Mouse (Mus musculus) common myeloid progenitor, adult 5-6 weeks (primary cell): ENCODE measurements around the gene Hipk2. TPM values are rescaled to one million over a fixed set of nuclear protein-coding genes. Genes with fewer than 3 reads are reported as not detected.

Experiments used
- ATAC-seq: replicated peaks from 2 replicates; pipeline ENCODE4 v1.8.0; 2016; ENCODE audit warnings: low read depth, mild to moderate bottlenecking, moderate TSS enrichment, inconsistent platforms; ENCODE audit not compliant: poor library complexity, severe bottlenecking
- total RNA-seq: library from RNA; stranded (forward); fragments of 200-1000, 187-1606 nt; gene quantifications from 2 replicates; pipeline ENCODE4 v1.2.3, GENCODE M21; 2017

The Hipk2 gene
- total RNA-seq, 1 experiment from 2014 or later: 16.4 TPM

DNA sequence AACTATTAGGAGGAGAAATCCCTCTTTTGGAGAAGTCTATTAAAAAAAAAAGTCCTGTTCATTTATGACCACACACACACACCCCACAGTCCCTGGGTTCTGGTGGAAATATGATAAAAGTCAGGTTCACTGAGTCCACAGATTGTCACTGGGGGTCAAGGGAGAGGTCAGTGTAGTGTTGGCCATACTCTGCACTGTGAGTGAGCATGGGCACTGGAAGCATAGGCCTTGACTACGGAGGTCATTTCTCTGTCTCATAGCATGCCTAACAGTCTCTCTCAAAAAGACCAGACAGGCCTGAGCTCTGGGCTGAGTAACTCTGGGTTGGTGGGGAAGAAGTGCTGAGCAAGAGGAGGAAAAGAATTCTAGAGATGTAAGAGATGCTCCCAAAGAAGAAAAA lies 2.6 kb downstream of the Hipk2 start:
- no peak for ATAC-seq

DNA sequence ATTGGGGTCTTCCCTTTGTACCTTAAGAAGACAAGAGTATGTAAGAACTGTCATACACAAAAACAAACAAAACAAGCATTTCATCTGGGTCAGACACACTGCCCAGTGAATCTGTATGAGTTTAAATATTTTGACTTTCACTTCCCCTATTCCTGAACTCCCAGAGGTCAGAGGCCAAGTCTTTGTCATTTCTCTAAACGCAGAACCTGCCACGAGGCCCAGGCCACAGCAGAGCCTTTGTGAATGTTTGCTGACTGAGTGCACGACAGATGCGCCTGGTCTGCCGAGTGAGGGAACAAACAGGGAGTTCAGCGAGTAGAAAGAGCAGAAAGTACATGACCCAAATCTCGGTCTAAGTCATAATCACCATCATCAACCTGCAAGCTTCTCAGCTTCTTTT lies 4.9 kb downstream of the Hipk2 start:
- peak; percentile 62 for ATAC-seq

DNA sequence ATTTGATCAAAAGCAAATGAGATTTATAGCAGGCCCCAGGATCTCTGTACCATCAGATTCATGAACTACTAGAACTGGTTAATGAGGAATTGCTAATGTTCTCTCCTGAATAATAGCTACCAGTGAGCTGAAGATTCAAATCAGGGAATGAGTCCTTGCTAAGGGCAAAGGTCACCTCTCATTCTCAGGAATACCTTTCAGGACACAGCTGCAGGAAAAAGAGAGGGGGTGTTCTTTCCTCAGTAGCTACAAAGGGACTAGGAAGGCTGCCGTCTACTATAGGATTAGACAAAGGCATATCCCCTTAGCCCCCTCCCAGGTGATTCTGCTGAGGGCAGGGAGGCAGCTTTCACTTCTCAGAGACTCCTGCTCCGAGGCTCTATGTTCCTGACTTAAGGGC lies 5.9 kb downstream of the Hipk2 start:
- no peak for ATAC-seq

DNA sequence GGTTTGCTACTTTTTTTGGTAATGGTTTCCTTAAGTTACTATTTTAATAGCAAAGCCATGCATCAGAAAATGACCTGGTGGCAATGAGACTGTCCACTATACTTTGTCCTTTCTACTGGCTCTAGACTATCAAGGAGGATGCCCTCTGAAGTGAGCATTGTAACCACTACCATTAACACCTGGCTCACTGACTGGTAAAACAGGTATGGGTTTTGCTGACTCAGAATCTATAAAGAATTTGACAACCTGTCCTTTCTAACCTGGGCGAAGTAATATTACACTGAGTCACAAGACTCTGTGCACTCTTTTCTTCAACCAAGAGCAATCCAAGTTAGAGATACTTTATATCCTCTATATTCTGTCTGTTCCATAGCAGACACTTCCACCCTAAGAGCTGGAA lies 7.0 kb downstream of the Hipk2 start:
- no peak for ATAC-seq

DNA sequence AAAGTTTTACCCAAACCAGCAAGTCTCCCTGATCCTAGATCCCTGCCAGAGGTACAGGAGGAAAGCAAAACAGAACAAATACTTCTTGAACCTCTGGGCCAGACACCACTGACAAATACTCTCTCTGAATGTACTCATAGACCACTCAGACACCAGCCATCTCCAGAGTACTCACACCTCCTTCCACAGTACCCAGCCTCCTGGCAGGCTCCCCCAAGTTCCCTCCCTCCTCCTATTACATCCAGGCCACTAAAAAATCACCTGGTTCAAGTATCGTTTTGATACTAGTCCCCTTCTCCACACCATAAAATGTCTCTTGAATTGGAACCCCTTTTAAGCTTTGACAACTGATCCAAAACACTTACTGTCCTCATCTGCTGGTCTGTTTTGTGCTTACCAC lies 8.7 kb downstream of the Hipk2 start:
- ATAC-seq: no peak

DNA sequence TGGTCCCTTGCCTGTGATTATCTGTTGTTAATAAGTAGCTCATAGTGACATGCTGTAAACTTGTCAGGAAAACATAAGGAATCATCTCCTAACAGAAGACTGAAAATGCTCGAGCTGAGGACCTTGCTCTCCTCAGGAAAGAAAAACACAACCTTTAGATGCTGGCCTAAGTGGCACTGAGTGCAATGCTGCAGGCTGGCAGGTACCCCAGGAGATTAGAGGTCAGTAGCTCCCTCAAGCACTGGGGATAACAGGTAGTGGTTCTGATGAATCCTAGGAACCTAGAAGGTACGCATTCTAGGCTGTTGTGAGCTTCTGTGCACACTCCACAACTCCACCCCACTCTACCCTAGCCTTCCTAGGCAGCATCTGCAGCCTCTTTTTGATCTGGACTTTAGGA lies 9.2 kb downstream of the Hipk2 start:
- ATAC-seq: no peak

DNA sequence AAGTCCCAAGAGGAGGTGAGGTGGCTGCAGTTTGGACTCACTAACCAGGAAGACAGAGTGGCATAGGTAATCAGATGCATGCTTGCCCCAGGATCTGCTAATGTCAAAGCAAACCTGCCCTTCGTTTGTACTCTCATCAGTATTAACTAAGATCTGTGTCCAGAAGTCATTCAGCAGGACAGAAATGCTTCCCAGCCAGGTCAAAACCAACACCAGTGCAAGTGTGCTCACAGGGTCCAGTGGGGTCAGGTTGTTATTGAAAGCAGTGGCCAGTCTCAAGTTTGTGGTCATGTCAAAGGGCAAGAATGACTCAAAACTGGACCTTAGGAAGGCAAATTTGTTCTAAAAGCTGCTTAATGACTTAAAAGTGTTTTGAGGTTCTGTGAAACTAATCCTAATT lies 9.6 kb downstream of the Hipk2 start:
- ATAC-seq: no peak

DNA sequence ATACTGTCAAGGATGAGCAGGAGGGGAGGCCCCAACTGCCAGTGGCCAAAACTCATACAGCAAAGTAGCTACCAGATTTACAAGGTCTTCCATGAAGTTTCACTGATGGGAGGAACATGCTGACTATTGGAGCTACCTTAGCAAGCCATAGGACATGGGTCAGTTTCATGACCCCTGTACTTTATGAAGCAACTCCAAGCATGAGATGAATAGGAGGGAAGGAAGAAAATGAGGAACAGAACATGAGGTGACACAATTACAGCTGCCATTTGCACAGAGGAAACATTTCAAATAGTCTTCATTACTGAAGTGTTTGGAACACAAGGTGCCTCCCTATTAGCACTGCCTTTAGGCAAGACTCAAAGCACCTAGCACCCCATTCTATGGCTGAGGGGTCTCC lies 10.2 kb downstream of the Hipk2 start:
- ATAC-seq: no peak

DNA sequence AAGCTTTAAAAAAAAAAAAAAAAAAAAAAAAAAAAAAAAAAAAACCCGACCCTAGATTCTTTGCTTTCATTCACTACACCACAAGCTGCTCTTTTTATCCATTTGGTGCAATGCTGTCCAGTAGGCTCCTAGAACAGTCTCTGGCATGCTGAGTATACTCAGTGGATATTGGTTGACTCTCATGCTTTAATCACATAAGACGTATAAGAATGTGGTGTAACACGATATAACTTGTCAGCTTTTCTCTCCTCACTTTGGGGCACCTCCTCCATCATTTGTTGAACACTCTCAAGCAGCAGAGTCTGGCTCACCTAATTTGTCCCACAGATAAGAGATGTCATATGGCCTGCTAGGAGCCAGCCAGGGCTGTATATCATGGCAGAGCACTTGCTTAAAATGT lies 12.4 kb downstream of the Hipk2 start:
- ATAC-seq: no peak

DNA sequence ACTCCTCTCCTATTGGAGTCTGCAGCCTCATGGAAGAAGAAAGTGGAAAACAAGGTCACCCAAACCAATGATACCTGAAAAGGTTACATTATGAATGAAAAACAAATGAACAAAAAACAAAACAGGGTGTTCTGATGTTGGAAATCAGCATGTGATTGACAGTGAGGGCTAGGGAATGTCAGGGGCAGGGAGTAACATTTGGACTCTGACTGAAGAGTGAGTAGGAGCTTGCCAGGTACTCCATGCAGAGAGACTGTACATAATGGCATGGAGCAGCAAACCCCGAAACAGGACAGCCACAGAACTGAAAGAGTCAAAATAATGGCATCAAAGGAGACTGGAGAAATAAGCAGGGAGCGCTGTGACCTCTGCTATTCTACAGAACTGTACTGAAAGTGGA lies 15.7 kb downstream of the Hipk2 start:
- ATAC-seq: no peak

DNA sequence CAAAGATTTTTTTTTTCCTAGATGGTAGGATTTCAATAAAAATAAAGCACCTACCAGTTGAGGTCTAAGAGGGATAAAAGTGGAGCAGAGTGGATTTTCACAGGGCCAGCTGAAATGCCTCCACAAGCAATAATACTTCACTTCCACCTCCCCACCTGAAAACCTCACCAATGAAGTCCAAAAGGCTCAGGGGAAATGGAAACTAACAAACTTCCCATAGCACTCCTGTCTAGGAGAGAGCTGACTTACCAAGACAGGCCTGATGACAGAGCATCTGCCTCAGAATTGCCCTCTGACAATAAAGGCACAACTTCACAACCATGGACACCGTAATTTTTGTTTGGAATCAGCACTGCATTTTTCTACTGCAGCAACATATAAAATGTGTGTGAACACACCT lies 16.1 kb downstream of the Hipk2 start:
- ATAC-seq: no peak

DNA sequence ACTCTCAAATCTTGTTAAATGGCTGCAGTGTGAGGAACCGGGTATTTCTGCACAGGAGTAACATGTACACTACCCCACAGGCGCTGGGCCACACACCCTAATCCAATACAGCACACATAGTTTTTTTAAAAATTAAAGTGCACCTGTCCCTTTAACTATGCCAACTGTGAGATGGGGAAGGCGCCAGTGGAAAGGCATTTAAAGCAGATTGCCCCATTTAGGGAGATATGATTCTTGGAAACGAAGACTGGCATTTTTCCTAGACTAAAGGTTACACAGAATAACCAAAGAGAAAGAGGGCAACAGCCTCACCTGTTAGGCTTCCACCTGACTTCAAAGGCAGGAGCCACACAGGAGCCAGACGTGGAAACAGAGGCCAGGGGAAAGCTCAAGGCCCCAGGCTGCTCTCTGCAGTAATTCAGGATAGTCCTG lies 22.4 kb downstream of the Hipk2 start:
- ATAC-seq: no peak

DNA sequence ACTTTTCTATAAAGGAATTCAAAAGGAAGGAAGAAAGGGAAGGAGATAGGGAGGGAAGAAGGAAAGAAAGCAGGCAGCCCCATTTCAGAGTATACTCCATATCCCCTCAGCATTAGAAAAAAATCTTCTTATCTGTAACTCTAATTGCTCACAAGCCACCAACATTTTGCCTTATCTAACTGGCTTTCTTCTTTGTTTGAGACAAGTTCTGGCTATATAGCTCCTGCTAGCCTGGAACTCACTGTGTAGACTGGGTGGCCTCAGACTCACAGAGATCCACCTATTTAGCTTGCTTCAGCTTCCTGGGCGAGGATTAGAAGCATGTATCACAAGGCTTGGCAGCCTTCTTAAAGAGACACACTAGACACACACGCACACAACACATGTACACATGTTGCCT lies 24.2 kb downstream of the Hipk2 start:
- ATAC-seq: no peak

DNA sequence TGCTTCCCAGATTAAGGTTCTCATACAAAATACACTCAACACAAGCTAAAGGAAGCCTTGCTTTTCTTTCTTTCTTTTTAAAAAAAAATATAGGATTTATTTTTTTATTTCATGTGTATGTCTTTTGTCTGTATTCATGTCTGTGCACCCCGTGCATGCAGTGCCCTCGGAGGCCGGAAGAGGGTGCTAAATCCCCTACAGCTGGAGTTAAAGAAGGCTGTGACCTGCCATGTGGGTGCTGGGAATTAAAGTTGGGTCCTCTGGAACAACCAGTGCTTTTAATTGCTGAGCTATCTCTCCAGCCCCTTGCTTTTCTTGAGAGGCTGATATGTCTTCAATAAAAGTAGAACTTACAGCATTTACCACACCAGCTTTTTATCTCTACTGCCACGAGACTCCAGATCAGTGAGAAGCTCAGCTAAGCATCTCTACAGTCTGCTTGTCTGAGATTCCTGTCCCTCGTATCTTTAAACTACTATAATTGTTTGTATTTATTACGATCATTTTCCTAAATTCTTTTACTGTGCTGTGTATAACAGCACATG lies 25.2 kb downstream of the Hipk2 start:
- no peak for ATAC-seq

DNA sequence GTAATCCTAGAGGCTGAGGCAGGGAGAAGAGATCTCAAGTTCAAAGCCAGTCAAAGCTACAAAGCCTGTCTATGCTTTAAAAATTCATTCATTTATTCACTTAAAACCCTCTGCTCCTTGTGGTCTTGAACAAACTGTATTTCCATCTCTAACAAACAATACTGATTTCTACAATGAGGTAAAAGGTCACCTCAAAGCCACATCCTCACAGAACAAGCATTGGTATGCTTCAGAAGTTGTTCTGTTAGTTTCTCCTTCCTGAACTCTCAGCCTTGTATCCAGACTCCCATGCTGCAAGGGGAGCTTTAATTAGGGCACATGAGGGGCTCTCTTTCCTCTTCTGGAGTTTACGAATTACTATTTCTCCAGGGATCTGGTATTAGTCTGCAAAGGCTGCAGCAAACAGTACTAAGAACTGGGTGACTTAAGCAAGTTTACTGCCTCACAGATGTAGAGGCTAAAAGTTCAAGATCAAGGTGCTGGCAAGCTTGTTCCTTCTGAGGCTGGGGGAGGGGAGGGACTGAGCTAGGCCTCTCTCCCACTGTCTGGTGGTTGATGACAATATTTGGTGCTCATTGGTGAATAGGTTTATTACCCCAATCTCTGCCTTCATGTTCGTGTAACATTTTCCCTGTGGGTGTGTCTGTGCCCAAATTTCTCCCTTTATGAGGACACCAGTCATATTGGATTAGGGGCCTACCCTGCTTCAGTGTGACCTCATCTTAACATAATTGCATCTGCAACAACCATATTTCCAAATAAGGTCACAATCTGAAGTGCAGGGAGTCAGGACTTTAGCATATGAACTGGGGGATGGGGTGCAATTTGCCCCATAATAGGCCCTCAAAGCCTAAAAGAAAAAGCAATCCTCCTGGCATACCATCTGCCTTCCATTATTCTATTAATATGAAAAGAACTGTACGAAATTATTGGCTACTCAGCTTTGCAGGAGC lies 27.7 kb downstream of the Hipk2 start:
- no peak for ATAC-seq

DNA sequence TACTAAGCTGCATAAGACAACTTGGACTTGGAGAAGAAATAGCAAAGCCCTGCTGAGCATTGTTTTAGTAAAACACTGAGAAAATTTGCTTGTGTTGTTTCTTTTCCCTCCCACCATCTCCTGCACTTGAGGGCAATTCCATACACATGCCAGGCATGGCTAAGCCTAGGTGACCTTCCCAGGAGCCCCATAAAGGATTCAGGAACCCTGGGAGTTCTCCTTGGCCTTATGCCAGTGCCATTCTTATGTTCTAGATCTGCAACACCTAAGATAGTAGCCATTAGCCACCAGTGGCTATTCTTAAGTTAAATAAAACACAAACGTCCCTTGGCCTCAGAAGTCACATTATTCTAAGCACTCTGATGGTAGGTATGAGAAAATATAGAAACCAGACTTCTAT lies 28.5 kb downstream of the Hipk2 start:
- no peak for ATAC-seq

DNA sequence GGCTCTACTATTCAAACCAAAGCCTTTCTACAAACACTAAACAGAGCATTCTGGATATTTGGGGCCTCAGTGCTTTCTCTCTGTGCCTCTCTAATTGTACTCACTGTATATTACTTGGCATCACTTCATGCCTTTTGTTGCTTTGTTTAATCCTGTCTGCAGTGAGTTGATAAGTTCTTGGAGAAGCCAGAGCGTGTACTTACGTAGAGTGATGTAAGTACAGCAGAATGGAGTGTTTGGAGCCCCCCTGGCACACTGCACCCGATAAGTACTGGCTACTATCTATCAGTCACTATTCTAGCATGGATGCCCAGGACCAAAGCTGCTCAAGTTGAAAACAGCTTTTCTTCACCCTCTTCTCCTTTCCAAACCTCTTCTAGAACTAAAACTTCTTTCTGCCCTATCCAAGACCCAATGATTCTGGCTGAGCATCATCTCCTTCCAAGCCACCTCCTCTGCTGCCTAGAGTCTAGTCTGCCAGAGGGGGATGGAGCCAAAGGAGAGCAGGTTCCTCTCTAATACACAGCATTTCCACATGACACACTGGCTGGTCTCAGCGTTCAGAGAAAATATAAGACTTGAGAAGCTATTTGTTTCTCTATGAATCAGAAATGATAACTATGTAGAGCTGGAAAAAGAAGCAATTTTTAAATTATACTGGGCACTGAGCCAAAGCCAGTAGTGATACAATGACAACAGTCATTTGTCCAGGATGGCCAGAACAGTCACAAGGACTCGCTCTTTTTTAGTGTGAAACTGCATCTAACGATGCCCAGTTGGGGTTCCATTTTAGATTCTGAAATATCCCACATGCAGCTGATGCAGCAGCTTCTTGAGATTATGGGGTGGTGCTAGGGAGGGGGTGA lies 29.4 kb downstream of the Hipk2 start:
- no peak for ATAC-seq

DNA sequence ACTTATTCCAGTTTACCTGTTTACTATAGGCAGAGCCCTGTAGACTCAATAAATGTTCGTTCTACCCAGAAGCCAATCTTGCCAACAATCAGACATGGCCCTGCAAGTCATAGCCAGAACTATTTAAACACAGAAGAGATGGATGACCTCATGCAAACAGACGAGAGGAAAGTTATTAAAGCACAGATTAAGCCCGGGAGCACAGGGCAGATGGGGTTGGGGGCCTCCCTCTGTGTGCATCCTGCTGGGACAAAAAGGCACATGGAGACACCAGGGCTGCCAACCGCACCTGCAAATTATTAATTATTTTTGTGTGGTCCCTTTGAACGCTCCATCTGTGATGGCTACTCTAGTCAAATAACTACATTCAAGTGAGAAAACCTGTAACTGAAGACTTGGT lies 30.1 kb downstream of the Hipk2 start:
- no peak for ATAC-seq

DNA sequence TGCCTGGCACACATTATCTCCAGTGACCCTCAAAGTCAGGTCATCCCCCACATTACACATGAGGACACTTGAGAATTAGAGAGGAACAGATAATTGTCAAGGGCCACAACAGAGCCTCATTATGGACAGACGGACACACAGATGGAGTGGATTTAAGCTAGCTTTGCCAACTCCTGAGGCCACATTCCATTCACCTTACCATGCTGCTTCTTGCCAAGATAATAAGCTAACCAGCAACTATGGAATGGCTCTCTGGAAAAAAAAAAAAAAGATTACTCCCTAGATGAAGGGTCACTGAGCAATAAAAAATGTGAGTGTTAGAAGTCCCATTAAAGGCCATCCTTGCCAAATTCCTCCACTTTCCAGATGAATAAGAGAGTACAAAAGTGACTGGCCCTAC lies 30.8 kb downstream of the Hipk2 start:
- ATAC-seq: no peak

DNA sequence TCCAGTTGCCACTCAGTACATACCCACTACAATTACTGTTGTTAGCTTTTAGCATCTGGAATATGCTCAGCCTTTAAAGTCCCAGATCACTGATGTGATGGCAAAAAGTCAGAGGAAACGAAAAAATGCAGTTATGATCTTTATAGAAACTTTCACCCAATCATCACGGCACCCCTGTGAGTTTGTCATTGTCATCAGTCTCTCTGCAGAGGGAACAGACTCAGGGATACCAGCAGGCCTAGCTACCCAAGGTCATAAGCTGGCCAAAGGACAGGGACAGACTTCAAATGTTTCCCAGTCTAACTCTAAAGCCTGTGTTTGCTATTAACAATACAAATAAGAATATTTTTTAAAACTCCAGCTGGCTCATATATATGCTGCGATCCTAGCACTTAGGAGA lies 34.4 kb downstream of the Hipk2 start:
- ATAC-seq: no peak

DNA sequence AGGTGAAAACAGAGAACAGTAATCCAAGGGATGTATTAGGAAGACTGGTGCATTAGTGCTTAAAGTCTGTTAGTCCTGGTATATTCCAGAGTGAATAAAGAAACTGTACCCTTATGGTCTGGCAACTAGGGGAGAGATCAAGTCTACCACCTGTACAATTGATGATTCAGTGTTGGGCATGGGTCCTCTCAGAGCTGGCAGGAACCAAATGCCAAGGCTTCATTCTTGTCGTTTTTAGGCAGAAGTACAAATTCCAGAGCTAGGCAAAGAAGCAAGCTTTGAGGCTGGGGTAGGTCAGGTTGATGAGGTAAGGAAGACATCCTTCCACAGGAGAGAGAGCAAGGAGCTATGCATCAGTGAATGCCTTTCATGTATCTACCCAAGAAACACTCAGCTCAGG lies 35.2 kb downstream of the Hipk2 start:
- no peak for ATAC-seq
